ENCODE assay signal across 8 mouse cellular contexts in genomic region chr3:27153191-27153671, GRCm38 (mm10). TPM values are rescaled to one million over a fixed set of nuclear protein-coding genes. Genes with fewer than 3 reads are reported as not detected.
DNase-seq lines count a peak whose midpoint lies in the region; ATAC-seq lines count a peak whose summit lies in the region.

No protein-coding gene starts in this region.

- peak; percentile 71 for ATAC-seq in forebrain, embryonic 15.5 days (replicated peaks)
- ATAC-seq in midbrain, embryonic 13.5 days, result no peak; the same call in 1 of the 2 replicates

- peak overlapping the region; percentile 87 for H3K4me2 ChIP-seq in forebrain, embryonic 15.5 days (replicated peaks)
- peak overlapping the region; percentile 78 for H3K4me2 ChIP-seq in midbrain, embryonic 13.5 days (replicated peaks)

- intact Hi-C loops in left cerebral cortex, postnatal 4 days (cut with DNase I), result no loop called here

- H3K27ac ChIP-seq in forebrain, embryonic 15.5 days (replicated peaks), result peak overlapping the region; percentile 44; the same call in 1 of the 2 replicates
- H3K27ac ChIP-seq in midbrain, embryonic 13.5 days, result no peak overlapping the region

- DNase-seq in left cerebral cortex, postnatal 4 days, result peak; percentile 42
- no peak for DNase-seq in left cerebral cortex, adult 18-20 months (ENCODE audit: low spot score in 2 of 2)
- DNase-seq in T-cell, adult 2 months (ENCODE audit: low spot score), result peak; percentile 35
- peak; percentile 41 to 58 for DNase-seq in kidney, postnatal 4 days
- DNase-seq in urinary bladder, postnatal 4 days (ENCODE audit: low spot score in 2 of 2), result no peak
- DNase-seq in layer of hippocampus, adult 18-20 months (ENCODE audit: low spot score in 2 of 2), result no peak

- peak overlapping the region; percentile 59 for H3K9ac ChIP-seq in forebrain, embryonic 15.5 days (replicated peaks)
- peak overlapping the region; percentile 67 for H3K9ac ChIP-seq in midbrain, embryonic 13.5 days (replicated peaks)

- H3K9me3 ChIP-seq in forebrain, embryonic 15.5 days, result no peaks in the 10 kb centered on the region
- H3K9me3 ChIP-seq in midbrain, embryonic 13.5 days, result no peaks in the 10 kb centered on the region

- no peaks in the 10 kb centered on the region for H3K27me3 ChIP-seq in forebrain, embryonic 15.5 days
- no peaks in the 10 kb centered on the region for H3K27me3 ChIP-seq in midbrain, embryonic 13.5 days

- peaks cover 24% of the 10 kb centered on the region for H3K4me1 ChIP-seq in forebrain, embryonic 15.5 days
- peaks cover 28% of the 10 kb centered on the region for H3K4me1 ChIP-seq in midbrain, embryonic 13.5 days (replicated peaks)

- WGBS in forebrain, embryonic 15.5 days, result under 1% methylated on average over 31 of the region's 31 CpGs
- 1% methylated on average over 31 of the region's 31 CpGs for WGBS in midbrain, embryonic 13.5 days

- 0 out of 2 replicates have a peak, but pooled peaks cover 2% of the 10 kb centered on the region for H3K36me3 ChIP-seq in forebrain, embryonic 15.5 days
- no peaks in the 10 kb centered on the region; the same call in 1 of the 2 replicates for H3K36me3 ChIP-seq in midbrain, embryonic 13.5 days

- peak overlapping the region; percentile 88 for H3K4me3 ChIP-seq in forebrain, embryonic 15.5 days
- peak overlapping the region; percentile 85 for H3K4me3 ChIP-seq in midbrain, embryonic 13.5 days (replicated peaks)

RNA-seq across cellular contexts. Expression of gene Ect2, which starts 0.4 kb away (rescaled TPM):
- total RNA-seq in left cerebral cortex, postnatal 4 days (2021), result 1 to 10 TPM; 6.0 to 6.6 TPM
- total RNA-seq in left cerebral cortex, adult 18-20 months (2021), result 1 to 10 TPM in 1 of 2 experiments, under 1 TPM in 1; 0.30 to 1.1 TPM
- polyA plus RNA-seq in forebrain, embryonic 15.5 days (2015; fragmentation: Nextera tagmentation; extraction: Ambion mirVana), result 34.2 and 34.7 TPM in 2 replicates
- polyA plus RNA-seq in midbrain, embryonic 13.5 days (2015; fragmentation: Nextera tagmentation; extraction: Ambion mirVana), result 33.1 and 33.2 TPM in 2 replicates
- total RNA-seq in layer of hippocampus, adult 18-20 months (2021), result under 1 TPM; 0.28 to 0.54 TPM

RNA-seq across cellular contexts. Expression of gene Nceh1, which starts 29.5 kb away (rescaled TPM):
- 10 to 100 TPM; 26.2 to 30.6 TPM for total RNA-seq in left cerebral cortex, postnatal 4 days (2021)
- total RNA-seq in left cerebral cortex, adult 18-20 months (2021), result 100 to 1,000 TPM; 114 to 130 TPM
- 6.9 and 7.2 TPM in 2 replicates for polyA plus RNA-seq in forebrain, embryonic 15.5 days (2015; fragmentation: Nextera tagmentation; extraction: Ambion mirVana)
- 4.8 and 5.1 TPM in 2 replicates for polyA plus RNA-seq in midbrain, embryonic 13.5 days (2015; fragmentation: Nextera tagmentation; extraction: Ambion mirVana)
- 100 to 1,000 TPM; 108 to 114 TPM for total RNA-seq in layer of hippocampus, adult 18-20 months (2021)

Comparison
In these comparisons a context has a peak if more than half of its experiments do, and no peak if none do; other contexts are left out.
1. DNase-seq: peak in left cerebral cortex, postnatal 4 days (single experiment), T-cell, adult 2 months (single experiment) and kidney, postnatal 4 days (2 of 2); none in left cerebral cortex, adult 18-20 months (0 of 2), urinary bladder, postnatal 4 days (0 of 2) and layer of hippocampus, adult 18-20 months (0 of 2).